Mouse (Mus musculus) inflammation-experienced regulatory T-cells, adult 6 months (primary cell): Measurements from ENCODE around the gene Ccs. TPM values are rescaled to one million over a fixed set of nuclear protein-coding genes. Genes with fewer than 3 reads are reported as not detected.
"Not testable (repeated sequence)": the region's sequence is repeated elsewhere in the genome, so short reads cannot be mapped to it uniquely, and the experiment has no call there.

Source experiments
- ATAC-seq: one replicate; pipeline ENCODE4 v1.8.0; 2017
- polyA plus RNA-seq, 3 experiments: library from polyadenylated mRNA; unstranded; fragments of 100-300 nt; shearing (Covaris generic); gene quantifications; one replicate each; pipeline ENCODE4 v1.2.1; 2017

Gene Ccs
- polyA plus RNA-seq, 3 experiments from 2014 or later, result 47.2 to 94.6 (median 80.5) TPM

DNA sequence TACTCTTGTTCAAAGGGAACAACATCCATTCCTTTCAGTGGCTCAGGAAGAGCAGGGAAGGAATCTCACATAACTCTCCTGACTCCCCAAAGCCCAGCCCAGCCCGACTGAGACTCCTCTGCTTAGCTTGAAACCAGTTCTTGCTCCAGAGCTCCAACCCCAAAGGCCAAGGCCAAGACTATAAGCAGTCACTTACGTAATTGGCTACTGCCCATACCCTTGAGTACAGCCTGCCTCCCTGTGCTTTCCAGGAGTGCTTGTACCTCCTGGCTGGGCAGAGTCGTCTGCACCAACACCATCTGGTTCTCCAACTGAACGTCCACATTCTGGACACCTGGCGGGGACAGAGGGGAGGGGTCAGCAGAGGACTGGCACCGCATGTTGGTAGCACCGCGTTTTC, 5.2 kb downstream of the Ccs start:
- ATAC-seq, result no peak

- ATAC-seq, result no peak
These were observed 10.0 kb downstream of the Ccs start for GRCm38 (mm10) chr19:4829156-4829555.

DNA sequence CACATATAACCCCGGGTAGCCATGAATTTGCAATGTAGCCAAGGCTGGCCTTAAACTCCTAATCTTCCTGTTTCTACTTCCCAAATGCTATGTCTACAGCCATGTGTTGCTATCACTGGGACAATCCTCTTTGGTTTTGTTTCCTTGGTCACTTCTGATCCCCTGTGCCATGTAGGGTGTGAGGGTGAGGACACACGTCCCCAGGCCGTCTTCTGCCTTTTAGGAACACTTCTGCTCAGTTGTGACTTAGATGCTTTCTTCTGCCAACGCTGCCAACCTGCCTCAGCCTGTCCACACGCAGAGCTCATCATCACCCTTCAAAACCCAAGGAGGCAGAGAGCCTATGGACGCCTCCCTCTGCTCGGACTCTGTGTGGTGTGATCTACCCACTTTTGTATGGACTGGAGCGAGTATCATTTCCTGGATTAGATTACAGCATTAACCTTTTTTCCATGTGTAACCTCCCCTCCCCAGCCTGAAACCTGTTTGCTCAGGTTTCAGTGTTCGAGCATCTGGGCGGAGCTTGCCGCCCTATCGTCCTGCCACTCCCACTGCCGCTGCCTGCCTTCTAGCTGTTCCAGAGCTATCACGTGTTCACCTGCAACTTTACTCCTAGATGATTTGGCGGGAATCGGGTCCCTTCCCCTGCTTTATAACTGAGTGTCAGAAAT, 10.6 kb downstream of the Ccs start:
- no peak for ATAC-seq

DNA sequence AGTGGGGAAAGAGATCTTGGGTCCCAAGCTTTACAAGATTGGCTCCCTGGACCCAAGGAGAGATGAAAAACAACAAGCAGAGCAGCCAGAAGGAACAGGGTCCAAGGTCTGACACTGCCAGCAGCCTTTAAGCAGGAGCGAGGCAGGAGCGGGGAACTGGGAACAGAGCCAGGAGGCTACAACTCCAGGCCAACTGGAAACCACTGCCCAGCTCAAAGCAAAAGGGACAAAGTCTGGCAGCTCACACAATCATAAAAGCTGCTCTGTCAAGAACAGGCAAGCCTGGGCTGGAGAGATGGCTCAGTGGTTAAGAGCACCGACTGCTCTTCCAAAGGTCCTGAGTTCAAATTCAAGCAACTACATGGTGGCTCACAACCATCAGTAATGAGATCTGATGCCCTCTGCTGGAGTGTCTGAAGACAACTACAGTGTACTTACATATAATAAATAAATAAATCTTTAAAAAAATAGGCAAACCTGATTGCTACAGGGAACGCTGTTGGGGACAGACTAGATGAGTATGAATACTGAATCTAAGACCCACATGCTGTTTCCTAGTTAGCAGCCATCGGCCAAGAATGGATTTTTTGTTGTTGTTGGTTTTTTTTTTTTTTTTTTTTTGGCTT, 18.3 kb downstream of the Ccs start:
- no peak for ATAC-seq

- ATAC-seq, result no peak
These were observed 21.8 kb downstream of the Ccs start for GRCm38 (mm10) chr19:4817182-4817835.

DNA sequence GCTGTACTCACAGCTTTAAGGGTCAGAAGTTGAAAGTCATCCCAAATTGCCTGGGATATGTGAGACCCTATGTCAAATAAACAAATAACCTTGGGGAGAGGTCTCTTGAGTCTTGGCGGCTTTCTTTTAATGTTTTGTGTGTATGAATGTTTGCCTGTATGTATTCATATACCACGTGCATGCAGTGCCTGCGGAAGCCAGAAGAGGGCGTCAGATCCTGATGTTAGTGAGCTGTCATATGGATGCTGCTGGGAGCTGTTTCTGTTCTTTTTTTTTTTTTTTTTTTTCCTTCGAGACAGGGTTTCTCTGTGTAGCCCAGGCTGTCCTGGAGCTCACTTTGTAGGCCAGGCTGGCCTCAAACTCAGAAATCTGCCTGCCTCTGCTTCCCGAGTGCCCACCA, 26.1 kb downstream of the Ccs start:
- ATAC-seq, result no peak

- not testable (repeated sequence) for ATAC-seq
These were observed 26.7 kb downstream of the Ccs start for GRCm38 (mm10) chr19:4812334-4812949.

- no peak for ATAC-seq
These were observed 27.3 kb downstream of the Ccs start for GRCm38 (mm10) chr19:4811909-4812242.

GRCm38 (mm10) chr19:4811063-4811908, 27.8 kb downstream of the Ccs start, which contains the start of the genes Gm21992 and Rbm14:
Gene Gm21992, minus strand, starts transcription at chr19:4811612.
Gene Rbm14, minus strand, starts transcription at chr19:4811634.
- ATAC-seq, result peak; percentile 97

DNA sequence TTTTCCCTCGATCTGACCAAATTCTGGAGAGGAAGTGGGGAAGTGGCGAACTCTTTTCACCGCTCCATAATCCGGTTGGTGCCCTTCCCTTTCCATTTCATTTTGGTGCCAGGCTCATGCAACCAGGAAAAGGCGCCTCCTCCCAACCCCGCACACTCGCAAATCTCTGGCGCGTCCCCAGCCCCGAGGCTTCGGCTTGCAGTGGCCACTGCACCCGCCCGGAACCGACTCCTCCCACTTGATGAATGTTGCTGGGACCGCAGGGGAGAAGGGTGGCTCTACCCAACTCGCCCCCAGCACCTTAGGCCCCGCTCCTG, 28.4 kb downstream of the Ccs start:
- ATAC-seq, result no peak

- ATAC-seq, result no peak
These were observed 28.8 kb downstream of the Ccs start for GRCm38 (mm10) chr19:4810309-4810708.

DNA sequence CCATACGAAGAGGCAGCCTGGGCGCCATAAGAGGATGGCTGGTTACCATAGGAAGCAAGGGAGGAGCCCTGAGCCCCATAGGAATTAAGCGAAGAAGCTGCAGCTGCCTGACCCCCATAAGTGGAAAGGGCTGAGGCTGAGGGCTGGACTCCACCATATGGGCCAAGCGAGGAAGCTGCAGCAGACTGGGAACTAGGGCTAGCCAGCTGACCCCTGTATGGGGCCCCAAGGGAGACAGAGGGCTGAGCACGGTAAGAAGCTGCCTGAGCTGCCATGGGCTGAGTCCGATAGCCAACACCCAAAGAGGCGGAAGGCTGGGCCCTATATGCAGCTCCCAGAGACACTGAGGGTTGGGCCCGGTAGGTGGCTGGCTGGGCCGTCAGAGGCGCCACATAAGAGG, 35.8 kb downstream of the Ccs start:
- ATAC-seq, result no peak

- no peak for ATAC-seq
These were observed 36.4 kb downstream of the Ccs start for GRCm38 (mm10) chr19:4802691-4803091.

GRCm38 (mm10) chr19:4799083-4799482, 40.0 kb downstream of the Ccs start:
- ATAC-seq, result no peak

DNA sequence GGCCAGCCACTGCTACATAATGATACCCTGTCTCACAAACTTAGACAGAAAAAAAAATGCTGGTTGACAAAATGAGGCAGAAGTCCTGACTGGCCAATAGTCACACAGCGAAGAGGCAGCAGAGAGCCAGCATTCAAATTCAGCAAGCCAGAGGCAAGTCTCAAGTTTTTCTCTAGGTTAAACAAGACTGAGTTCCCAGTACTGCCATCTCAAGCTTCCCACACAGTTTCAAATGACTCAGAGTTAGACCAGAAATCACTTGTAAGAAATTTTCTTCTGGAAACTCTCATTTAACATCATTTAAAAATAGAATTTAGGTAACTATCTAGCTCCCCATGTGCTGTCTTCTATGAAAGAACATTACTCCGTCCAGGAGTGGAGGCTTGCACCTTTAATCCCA, 41.3 kb downstream of the Ccs start:
- no peak for ATAC-seq

- no peak for ATAC-seq
These were observed 43.2 kb downstream of the Ccs start for GRCm38 (mm10) chr19:4795929-4796328.

GRCm38 (mm10) chr19:4793831-4794422, 45.2 kb downstream of the Ccs start, which contains the start of gene Rbm4:
Gene Rbm4, minus strand, starts transcription at chr19:4793901.
- ATAC-seq, result peak; percentile 97

- peak; percentile 1 for ATAC-seq
These were observed 45.8 kb downstream of the Ccs start for GRCm38 (mm10) chr19:4793281-4793830.

DNA sequence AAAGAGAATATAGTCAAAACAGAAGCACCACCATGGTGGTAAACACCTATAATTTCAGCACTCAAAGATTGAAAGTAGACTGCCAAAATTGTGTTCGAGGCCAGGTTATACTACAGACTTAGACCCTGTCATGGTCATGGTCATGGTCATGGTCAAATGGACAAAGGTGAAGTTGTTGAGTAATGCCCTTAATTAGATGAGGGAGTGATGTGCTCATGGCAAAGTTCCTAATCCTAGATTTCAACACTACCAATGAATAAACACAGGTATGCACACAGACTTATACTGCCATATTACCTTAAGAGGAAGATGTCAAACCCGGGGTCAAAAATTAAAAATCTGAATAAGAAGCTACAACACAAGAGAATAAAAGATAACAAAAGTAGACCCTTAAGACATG, 52.8 kb downstream of the Ccs start:
- ATAC-seq, result no peak

DNA sequence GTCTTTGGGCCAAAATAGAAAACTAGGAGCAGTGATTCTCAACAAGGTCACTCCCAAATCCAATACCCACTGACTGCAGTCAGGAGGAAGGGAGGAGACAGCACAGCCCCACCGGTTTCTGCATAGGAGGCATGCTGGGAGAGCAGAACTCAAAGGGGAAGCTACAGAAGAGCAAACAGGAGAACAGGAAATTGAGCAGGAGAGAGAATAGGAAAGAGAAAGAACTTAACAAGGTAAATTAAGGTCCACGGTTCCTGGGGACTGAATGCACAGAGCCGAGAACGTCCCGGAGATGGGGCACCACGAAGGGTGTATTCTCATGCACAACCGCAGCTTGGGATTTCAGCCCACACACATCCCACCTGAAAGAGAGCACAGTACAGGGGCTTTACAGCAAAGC, 53.9 kb downstream of the Ccs start:
- ATAC-seq, result no peak

GRCm38 (mm10) chr19:4782891-4783290, 56.2 kb downstream of the Ccs start:
- no peak for ATAC-seq
